Mouse (Mus musculus) olfactory bulb, adult 2 months (tissue): ENCODE measurements around the gene Sox13. TPM values are rescaled to one million over a fixed set of nuclear protein-coding genes. Genes with fewer than 3 reads are reported as not detected.

Experiments used
- H3K27ac ChIP-seq: fragments of 200-500 bp; 2 replicates; pipeline ENCODE4 v1.5.1; 2012; ENCODE audit warnings: low read depth, low read length; ENCODE audit not compliant: insufficient read depth
- H3K4me1 ChIP-seq: fragments of 200-500 bp; 2 replicates; pipeline ENCODE4 v1.6.1; 2012; ENCODE audit warnings: low read length; ENCODE audit not compliant: control insufficient read depth, insufficient read depth
- H3K4me3 ChIP-seq: fragments of 200-500 bp; 2 replicates; pipeline ENCODE4 v1.5.1; 2012; ENCODE audit warnings: mild to moderate bottlenecking, low read depth, low read length, moderate library complexity; ENCODE audit not compliant: insufficient read depth
- CTCF ChIP-seq: fragments of 200-500 bp; IDR thresholded peaks from 2 replicates; pipeline ENCODE4 v1.5.1; 2012; ENCODE audit warnings: low read depth, mild to moderate bottlenecking, low read length, moderate library complexity; ENCODE audit not compliant: insufficient read depth
- POLR2A ChIP-seq: fragments of 200-500 bp; IDR thresholded peaks from 2 replicates; pipeline ENCODE4 v1.6.1; 2012; ENCODE audit warnings: mild to moderate bottlenecking, low read depth, low read length, moderate library complexity; ENCODE audit not compliant: insufficient read depth
- WGBS: fragments of 180-500 bp; shearing (Covaris S2); methylation state at CpG from one replicate; pipeline ENCODE4 v1.1.7; 2018; 5-methylcytosine and 5-hydroxymethylcytosine counted together
- polyA plus RNA-seq: library from polyadenylated mRNA; stranded (reverse); fragments of >200 nt; gene quantifications from 2 replicates; pipeline ENCODE4 v1.2.4, GENCODE M21; 2012; ENCODE audit warnings: low replicate concordance; ENCODE audit not compliant: missing spikeins, insufficient read depth, insufficient read length

The Sox13 gene
- polyA plus RNA-seq, 1 experiment = not detected

- no peak overlapping the region for H3K27ac ChIP-seq
- H3K4me3 ChIP-seq = no peak overlapping the region
- TF ChIP-seq POLR2A (no peak), CTCF (no peak)
- WGBS = 39% methylated on average over 11 of the region's 11 CpGs
- H3K4me1 ChIP-seq = peaks cover 28% of the 10 kb centered on the region
Measured at GRCm38 (mm10) chr1:133367606-133368488, 56.3 kb downstream of the Sox13 start.

GRCm38 (mm10) chr1:133366951-133367605 lies 57.1 kb downstream of the Sox13 start:
- no peak overlapping the region for H3K27ac ChIP-seq
- TF ChIP-seq CTCF (no peak), POLR2A (no peak)
- 71% methylated on average over 10 of the region's 10 CpGs for WGBS
- H3K4me1 ChIP-seq = peaks cover 28% of the 10 kb centered on the region
- H3K4me3 ChIP-seq = no peak overlapping the region

GRCm38 (mm10) chr1:133364890-133365289 lies 59.3 kb downstream of the Sox13 start:
- no peak overlapping the region for H3K27ac ChIP-seq
- H3K4me1 ChIP-seq = peaks cover 28% of the 10 kb centered on the region
- WGBS = 78% methylated on average over 2 of the region's 2 CpGs
- no peak overlapping the region for H3K4me3 ChIP-seq
- TF ChIP-seq POLR2A (no peak), CTCF (no peak)

- Histone ChIP-seq H3K27ac (no peak overlapping the region), H3K4me3 (peak overlapping the region; percentile 49), H3K4me1 (peaks cover 27% of the 10 kb centered on the region)
- TF ChIP-seq CTCF = no peak
- TF ChIP-seq POLR2A = no peak
- 8% methylated on average over 27 of the region's 27 CpGs for WGBS
Measured at GRCm38 (mm10) chr1:133364022-133364630, 60.1 kb downstream of the Sox13 start.

- under 1% methylated on average over 51 of the region's 52 CpGs for WGBS
Measured at GRCm38 (mm10) chr1:133363276-133364021, 60.7 kb downstream of the Sox13 start, which contains the start of gene Etnk2. Gene Etnk2, plus strand, starts transcription at chr1:133363572.

GRCm38 (mm10) chr1:133362103-133362502 lies 62.1 kb downstream of the Sox13 start:
- TF ChIP-seq POLR2A = no peak
- TF ChIP-seq CTCF = no peak
- Histone ChIP-seq H3K27ac (no peak overlapping the region), H3K4me3 (no peak overlapping the region), H3K4me1 (peaks cover 12% of the 10 kb centered on the region)
- WGBS = 97% methylated on average over 5 of the region's 5 CpGs

More at GRCm38 (mm10) chr1:133363276-133364021, 60.7 kb downstream of the Sox13 start, which contains the start of gene Etnk2:
- peaks cover 21% of the 10 kb centered on the region for H3K4me1 ChIP-seq
- no peak within 1 kb of the TSS for H3K27ac ChIP-seq
- H3K4me3 ChIP-seq = peak within 1 kb of the TSS; percentile 49
- TF ChIP-seq CTCF (no peak), POLR2A (no peak)

- no peak overlapping the region for H3K4me3 ChIP-seq
- no peak overlapping the region for H3K27ac ChIP-seq
- TF ChIP-seq POLR2A (no peak), CTCF (no peak)
- 97% methylated on average over 6 of the region's 6 CpGs for WGBS
- H3K4me1 ChIP-seq = peaks cover 12% of the 10 kb centered on the region
Measured at GRCm38 (mm10) chr1:133361006-133361405, 63.2 kb downstream of the Sox13 start.

- H3K27ac ChIP-seq = no peak overlapping the region
- WGBS = 73% methylated on average over 8 of the region's 8 CpGs
Measured at GRCm38 (mm10) chr1:133356330-133356729, 67.8 kb downstream of the Sox13 start.

More at GRCm38 (mm10) chr1:133356330-133356729, 67.8 kb downstream of the Sox13 start:
- Histone ChIP-seq H3K4me3 (no peak overlapping the region), H3K4me1 (no peaks in the 10 kb centered on the region)
- TF ChIP-seq POLR2A (no peak), CTCF (no peak)
